Mouse (Mus musculus): ENCODE measurements around the gene Zfp518b.

DNA sequence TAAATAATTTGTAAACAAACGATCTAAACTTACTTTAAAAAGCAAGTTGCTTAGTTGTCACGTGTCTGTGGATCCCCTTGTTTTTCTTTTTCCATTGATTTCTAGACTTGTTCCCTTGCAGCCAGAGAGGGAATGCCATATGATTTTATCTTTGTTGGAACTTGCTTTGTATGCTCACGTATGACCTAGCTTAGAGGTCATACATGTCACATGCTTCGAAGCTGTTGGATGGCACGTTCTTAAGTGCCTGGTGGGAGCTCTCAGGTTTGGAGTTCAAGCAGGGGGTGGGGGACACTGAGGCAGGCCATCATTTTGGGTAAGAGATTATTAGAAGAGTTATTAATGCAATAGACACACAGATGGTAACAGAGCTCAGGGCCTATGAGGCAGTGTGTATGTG lies 13.8 kb upstream of the Zfp518b start:
- no peak for TF ChIP-seq CTCF (IDR thresholded peaks at IDR 0.05; ENCODE audit: low read depth)
- no peak for TF ChIP-seq EP300 (IDR thresholded peaks at IDR 0.05; ENCODE audit: low read depth)
